Mouse (Mus musculus) MEL (cell line): Measurements from ENCODE around the gene Art3.

ENCODE experiments used
- CTCF ChIP-seq, 3 experiments: IDR thresholded peaks in 2 of 3; conservative IDR thresholded peaks in 1 of 3; 2 replicates each; pipeline ENCODE4 v1.5.1; 2011 to 2012; ENCODE audit warnings: low read length in 3 of 3, low read depth in 2 of 3, mild to moderate bottlenecking in 2 of 3, improper control_type of control experiment in 1 of 3, inconsistent platforms in 1 of 3, mixed read lengths in 1 of 3, moderate library complexity in 1 of 3; ENCODE audit not compliant: control insufficient read depth in 1 of 3, insufficient read depth in 1 of 3, poor library complexity in 1 of 3, severe bottlenecking in 1 of 3
- MAX ChIP-seq: IDR thresholded peaks from 2 replicates; pipeline ENCODE4 v1.6.1; 2011; ENCODE audit warnings: low read length, improper control_type of control experiment

DNA sequence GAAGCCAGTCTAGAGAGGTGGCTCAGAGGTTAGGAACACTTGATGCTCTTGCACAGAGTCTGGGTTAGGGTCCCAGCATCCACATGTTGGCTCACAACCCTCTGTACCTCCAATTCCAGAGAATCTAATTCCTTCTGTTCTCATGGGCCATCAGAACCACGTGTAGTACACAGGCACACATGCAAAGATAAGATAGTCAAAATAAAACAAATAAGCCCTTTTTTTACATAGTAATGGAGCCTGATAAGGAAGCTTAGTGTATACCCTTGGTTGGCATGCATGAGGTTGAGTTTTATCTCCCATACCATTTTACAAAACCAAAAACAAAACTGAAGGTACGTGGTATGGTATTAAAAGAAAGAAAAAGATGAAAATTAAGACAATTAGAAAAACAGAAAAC, 125.8 kb downstream of the Art3 start:
- TF ChIP-seq MAX (no peak), CTCF (IDR thresholded peaks at IDR 0.05 in 2 of 3, conservative IDR thresholded peaks at IDR 0.05 in 1 of 3; ENCODE audit: control insufficient read depth in 1 of 3, insufficient read depth in 1 of 3, low read depth in 2 of 3, low read length in 3 of 3, poor library complexity in 1 of 3, severe bottlenecking in 1 of 3) (no peak)
